Mouse (Mus musculus): ENCODE data around the gene Slbp. TPM values are rescaled to one million over a fixed set of nuclear protein-coding genes. Genes with fewer than 3 reads are reported as not detected.
A peak's percentile ranks its signal among the peaks of the same experiment; 100 is the strongest.

Gene Slbp
- total RNA-seq, 2 experiments from 2014 or later, result 276 to 369 TPM

DNA sequence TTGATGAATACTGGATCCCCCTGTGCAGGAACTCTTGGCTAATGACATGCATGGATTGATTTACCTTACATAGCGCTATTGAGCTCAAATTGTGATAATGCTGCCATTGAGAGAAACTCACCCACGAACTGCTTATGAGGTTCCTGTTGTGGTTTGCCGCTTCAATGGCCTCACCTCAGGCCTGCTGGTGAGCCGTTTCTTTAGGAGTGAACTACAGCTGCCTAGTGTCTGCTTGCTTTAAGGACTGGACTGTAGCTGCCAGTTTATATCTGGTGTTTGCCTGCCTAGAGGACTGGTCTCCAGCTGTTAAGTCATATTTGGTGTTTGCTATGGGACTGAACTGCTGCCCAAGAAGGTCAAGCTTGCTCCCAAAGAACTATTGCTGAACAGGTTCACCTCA lies 30.6 kb upstream of the Slbp start:
- ATAC-seq (replicated peaks; ENCODE audit: low FRiP score, low TSS enrichment, poor library complexity, severe bottlenecking), result no peak

DNA sequence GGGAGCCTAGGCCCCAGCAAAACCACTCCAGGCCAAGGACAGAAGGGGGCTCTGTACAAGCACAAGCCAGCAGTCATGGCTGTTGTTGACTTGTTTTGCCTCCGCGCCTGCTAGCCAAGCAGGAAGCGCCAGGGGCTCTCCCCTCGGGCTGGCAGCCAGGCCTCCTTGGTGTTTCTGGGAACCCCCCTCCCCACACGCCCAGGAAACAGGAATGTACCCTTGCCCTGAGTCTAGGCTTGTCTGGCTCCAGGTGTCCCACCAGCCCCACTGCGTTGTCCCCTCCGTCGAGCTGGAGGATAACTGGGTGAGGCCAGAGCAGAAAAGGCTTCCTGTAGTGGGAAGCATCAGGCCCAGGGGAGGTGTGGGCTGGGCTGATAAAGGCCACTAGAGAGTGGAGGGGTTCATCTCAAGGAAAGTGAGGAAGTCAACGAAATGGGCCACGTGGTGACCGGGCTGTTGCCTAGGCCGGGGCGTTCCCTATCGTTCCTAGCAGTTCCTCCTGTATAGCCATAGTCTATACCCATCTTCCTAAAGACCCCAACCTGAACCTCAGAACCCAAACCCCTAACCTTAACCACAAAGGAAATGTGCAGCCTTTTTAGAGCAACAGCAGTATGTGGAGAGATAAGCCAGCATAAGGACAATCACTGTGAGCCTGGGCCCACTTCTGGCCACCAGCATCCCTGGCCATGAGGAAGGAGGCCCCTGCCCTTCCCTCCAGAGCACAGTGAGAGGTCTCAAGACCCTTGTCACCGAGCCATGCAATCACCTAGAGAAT lies 29.4 kb upstream of the Slbp start:
- peak; percentile 77 for ATAC-seq (replicated peaks; ENCODE audit: low FRiP score, low TSS enrichment, poor library complexity, severe bottlenecking)

DNA sequence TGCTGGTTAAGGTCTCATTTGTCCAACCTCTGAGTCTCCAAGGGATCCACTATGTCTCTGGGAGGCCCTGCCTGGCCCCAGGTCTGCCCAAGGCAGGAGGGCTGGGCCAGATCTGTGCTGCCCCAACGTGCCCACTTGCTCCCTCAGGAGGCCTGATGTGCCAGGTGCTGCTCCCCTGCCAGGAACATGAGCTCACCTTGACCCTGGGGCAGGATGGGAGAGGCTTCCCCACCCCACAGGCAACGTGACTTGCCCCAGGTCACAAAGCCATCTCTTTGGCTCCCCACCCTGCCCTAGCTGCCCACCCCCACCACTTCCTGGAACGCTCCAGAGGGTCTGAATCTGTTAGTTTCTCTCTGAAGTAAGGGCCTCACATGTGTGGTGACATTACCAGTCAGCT lies 28.7 kb upstream of the Slbp start:
- no peak for ATAC-seq (replicated peaks; ENCODE audit: low FRiP score, low TSS enrichment, poor library complexity, severe bottlenecking)

DNA sequence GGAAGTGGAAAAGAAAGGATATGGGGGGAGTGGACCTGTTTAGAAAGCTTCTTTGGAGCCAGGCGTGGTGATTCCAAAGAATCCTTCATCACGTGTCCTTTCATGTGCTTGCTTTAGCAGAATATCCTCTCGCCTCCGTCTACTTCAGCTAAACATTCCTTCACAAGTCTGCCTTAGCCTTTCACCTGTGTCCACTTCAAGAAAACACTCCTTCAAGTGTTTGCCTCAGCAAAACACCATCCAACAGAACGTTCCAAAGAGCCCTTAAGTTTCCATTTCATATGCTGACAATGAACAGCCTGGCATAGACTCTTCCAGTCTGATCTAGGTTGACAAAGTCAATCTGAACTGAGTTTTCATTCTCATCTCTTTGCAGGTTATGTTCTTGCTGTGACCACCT lies 25.9 kb upstream of the Slbp start:
- ATAC-seq (replicated peaks; ENCODE audit: low FRiP score, low TSS enrichment, poor library complexity, severe bottlenecking), result no peak

DNA sequence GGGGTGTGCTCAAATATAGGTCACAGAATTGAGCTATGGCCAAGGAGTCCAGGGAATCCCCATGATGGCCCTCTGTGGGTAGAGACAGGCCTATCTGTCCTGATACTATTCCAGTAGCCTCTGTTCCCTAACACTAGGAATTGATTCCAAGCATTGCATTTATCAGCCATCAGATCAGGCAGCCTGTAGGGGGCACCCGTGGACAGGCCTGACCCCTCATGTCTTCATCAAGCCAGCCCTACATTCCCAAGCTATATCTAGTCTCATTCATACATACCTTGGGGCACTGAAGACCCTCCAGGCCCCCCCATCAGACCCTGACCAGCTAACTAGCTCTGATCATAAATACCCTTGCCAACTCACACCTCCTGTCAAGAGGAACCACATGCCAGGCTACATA lies 23.6 kb upstream of the Slbp start:
- ATAC-seq (replicated peaks; ENCODE audit: low FRiP score, low TSS enrichment, poor library complexity, severe bottlenecking), result peak; percentile 56; the same call in 1 of the 2 replicates

DNA sequence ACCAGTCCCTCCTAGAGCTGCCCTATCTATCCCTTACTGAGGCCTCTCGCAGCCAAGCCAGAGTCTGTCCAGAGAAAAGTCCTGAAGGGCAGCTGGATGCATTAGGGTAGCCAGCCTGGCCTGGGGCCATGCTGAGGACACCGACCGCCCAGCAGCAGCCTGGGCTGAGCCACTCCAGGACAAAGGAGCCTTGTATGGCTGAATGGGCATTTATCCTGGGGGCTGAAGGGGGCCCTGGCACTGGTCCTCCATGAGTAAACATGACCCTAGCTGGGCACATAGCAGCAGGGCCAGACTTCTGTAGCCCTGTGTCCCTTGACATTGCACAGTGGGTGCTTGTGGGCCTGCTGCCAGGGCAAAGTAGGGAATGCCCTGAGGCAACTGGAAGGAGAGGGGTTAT lies 22.1 kb upstream of the Slbp start:
- ATAC-seq (replicated peaks; ENCODE audit: low FRiP score, low TSS enrichment, poor library complexity, severe bottlenecking), result peak; percentile 47

DNA sequence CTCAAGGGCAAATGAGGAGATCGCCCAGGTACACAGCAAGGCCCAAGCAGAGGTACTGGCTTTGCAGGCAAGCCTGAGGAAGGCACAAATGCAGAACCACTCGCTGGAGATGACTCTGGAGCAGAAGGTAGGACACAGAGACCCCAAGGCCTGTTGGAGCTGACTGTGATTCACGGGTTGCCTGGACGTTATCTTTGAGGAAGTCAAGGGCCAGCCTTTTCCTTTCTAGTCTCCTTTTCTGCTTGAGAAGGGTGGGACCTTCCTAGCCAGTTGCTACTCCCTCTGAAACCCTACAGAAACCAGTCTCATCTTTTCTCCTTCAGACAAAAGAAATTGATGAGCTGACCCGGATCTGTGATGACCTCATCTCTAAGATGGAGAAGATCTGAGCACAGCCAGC lies 19.3 kb upstream of the Slbp start:
- ATAC-seq (replicated peaks; ENCODE audit: low FRiP score, low TSS enrichment, poor library complexity, severe bottlenecking), result no peak

DNA sequence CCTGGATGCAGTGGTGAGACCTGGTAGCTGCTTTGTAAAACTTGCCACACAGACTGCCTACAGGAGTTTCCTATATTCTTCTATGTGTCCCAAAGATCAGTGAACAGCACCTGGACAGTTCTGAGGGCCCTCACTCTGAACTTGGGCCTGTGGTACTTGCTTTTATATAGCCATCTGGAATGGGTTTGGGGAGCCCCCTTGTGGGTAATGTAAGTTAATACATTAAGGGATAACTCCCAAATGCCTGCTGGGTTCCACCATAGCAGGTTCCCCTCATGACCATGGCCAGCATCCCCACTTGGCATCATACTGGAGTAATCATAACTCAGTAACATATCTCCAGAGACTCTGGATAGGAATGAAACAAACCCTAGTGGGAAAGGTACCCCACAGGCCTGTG lies 15.8 kb upstream of the Slbp start:
- ATAC-seq (replicated peaks; ENCODE audit: low FRiP score, low TSS enrichment, poor library complexity, severe bottlenecking), result peak; percentile 48; the same call in 1 of the 2 replicates

DNA sequence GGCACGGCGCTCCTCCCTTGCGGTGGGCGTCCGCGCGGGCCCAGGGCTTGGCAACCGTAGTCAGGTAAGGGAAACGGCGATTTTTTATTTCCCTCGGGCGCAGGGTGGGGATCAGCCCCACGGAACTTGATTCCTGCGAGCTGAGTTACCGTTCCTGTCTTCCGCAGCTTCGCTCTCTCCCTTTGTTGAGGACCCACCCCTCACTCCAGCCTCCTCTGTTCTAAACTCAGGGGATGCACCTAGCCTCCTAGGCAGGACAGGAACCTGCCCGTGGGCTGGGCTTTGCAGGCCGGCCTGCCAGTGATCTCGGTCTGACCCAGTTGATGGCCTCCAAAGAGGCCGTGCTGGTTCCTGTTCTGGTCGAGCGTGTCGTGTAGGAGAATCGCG lies 6.3 kb upstream of the Slbp start:
- no peak; the same call in none of the 2 replicates for ATAC-seq (replicated peaks; ENCODE audit: low FRiP score, low TSS enrichment, poor library complexity, severe bottlenecking)

DNA sequence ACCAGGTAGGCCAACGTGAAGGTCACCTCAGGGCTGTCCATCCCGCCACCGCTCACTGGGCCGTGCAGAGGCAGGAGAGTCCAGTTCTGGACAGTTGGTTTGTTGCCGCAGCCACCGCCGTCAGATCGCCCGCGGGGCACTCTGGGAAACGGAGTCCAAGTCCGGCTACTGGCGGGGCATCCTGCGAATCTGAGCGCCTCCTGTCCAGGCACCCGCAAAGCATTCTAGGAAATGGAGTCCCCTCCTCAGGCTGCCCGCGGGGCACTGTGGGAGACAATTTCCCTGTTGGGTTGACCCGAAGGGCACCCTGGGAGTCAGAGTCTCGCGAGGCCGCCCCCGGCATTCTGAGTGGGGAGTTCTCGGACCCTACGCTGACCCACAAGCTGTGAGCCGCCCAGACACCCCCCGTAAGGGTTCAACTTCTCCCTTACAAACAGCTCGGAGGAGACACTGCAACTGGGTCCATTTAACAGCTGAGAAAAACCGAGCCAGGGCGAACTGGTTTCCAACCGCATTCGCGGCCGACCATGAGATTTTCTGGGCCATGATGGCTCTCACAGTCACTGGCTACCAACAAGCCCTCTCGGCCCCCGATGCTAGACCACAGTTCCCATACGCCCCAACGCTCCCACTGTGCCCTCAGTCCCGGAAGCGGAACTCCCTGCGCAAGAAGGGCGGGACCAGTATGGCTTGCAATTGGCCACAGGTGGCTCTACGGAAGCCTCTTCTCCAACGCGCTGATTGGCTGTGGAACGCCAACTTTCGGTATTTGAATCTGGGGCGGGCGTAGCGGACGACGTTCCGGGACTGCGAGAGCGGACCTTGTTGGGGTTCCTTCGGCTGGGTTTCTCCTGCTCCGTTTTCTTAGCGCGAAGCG lies 5.7 kb upstream of the Slbp start, which contains the start of the genes Tacc3 and Tmem129:
Gene Tacc3, plus strand, starts transcription at position 342 of the 877 bp plus-strand sequence.
Gene Tmem129, minus strand, starts transcription at position 630 of the 877 bp plus-strand sequence.
- ATAC-seq (replicated peaks; ENCODE audit: low FRiP score, low TSS enrichment, poor library complexity, severe bottlenecking), result peak; percentile 88

DNA sequence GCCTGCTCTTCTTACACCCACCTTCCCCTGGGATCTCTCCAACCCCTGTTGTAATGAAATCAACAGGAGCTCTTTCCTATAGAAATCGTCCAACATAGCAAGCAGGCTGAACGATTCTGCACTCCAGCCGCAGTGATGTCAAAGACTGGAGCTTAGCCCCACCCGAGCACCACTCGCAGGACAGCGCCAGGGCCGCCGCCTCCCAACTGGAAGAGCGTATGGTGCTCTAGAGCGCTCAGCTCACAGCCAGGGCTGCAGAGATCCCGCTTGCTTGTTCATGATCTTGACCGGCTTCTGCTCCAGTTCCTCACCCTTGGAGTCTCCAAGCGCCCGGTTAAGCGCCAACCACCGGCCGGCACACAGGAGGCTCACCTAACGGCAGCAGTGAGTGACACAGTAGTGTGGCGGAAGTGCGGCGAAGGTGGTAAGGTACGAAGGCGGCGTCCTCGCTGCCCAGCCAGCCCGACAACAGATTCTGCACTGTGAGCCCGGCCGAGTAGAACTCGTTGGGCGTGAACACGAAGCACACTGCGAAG lies 4.9 kb upstream of the Slbp start:
- peak; percentile 59 for ATAC-seq (replicated peaks; ENCODE audit: low FRiP score, low TSS enrichment, poor library complexity, severe bottlenecking)

DNA sequence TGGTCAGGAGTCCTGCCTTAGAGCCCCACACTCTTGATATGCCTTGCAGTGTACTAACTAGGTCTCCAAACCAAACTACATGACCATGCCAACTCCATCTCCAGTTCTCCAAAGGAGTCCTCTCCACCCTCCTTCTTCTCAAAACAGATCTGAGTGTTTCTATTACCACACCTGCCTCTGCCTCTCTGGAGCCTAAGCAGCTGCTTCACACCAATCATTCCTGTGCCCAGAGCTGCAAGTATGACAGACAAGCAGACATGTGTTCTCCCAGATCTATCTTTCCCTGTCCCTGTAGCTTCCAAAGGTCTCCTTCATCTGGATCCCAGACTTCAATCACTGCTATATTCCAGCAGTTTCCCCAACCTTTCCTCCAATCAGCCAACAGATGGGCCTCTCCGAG lies 4.4 kb upstream of the Slbp start:
- no peak for ATAC-seq (replicated peaks; ENCODE audit: low FRiP score, low TSS enrichment, poor library complexity, severe bottlenecking)

DNA sequence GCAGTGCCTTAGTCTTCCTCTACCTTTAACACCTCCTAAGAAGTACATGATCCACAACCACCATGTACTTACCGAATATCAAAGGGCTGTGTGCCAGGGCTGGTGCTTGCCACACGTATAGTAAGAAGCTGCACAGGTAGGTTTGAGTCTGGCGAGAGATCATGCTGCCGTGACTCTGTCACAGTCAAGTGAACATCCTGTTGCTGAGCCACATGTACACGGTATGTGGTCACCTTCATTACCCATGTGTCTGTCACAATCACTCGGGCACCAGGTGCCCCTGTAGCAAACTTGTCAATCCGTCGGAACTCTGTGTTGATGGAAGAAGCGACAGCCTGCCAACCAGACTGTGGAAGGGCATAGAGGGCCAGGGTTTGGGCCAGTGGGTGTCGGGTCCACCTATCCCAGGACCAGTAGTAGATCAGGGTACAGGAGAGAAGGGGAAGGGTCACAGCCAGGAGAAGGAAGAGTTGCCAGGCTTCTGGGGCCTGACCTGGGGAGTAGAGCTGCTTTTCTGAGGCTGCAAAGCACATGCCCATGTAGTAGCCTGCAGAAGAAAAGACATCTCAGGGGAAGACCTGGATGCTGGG lies 3.0 kb upstream of the Slbp start:
- ATAC-seq (replicated peaks; ENCODE audit: low FRiP score, low TSS enrichment, poor library complexity, severe bottlenecking), result no peak

DNA sequence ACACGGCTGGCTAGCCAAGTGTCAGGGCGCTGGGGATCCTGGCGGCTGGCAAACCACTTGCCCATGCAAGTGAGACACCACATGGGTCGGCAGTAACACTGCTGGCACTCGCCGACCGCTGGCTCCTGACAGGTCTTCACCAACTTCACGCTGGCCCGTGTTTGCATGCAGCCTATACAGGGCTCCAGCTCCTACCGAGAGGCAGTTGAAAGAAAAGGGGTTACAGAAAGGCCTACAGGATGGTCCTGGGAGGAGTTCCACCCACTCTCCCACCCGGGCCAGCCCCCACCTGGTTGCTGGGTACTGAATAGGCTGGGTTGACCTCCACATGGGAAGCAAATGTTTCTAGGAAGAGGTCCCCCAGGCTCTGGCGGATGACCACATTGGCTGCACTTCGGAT lies 2.0 kb upstream of the Slbp start:
- no peak for ATAC-seq (replicated peaks; ENCODE audit: low FRiP score, low TSS enrichment, poor library complexity, severe bottlenecking)

DNA sequence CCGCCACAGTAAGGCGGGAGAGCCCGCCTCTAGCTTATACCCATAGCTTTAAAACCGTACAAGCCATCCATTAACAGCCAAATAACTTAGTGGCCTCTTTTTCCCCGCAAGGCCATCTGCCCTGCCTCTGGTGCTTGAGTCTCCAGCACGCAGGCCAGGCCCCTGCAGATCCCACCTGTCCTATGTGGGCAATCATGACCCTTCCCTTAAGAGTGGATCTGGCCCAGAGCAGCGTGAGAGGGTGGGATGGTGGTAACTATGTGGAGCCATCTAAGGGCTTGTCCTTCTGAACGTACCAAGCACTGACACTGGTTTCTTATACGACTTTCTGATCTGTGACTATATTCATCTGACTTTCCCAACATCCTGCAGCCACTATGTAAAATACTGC lies 404 bp upstream of the Slbp start:
- no peak for ATAC-seq (replicated peaks; ENCODE audit: low FRiP score, low TSS enrichment, poor library complexity, severe bottlenecking)

DNA sequence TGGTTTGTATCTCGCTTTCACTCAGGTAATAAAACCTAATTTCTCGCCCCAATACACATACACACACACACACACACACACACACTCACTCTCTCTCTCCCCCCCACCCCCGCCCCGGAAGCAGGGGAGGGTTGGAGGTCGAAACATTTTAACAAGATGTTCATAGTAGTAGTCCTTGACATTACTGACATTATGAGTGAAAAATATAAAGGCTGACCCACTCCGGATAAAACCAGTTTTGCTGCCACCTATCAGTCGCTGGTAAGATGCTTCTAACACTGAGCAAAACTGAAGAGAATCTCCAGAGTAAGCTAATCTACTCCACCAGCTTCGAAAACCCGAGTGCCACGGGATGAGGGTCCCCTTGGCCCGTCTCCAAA lies 843 bp downstream of the Slbp start:
- no peak for ATAC-seq (replicated peaks; ENCODE audit: low FRiP score, low TSS enrichment, poor library complexity, severe bottlenecking)

DNA sequence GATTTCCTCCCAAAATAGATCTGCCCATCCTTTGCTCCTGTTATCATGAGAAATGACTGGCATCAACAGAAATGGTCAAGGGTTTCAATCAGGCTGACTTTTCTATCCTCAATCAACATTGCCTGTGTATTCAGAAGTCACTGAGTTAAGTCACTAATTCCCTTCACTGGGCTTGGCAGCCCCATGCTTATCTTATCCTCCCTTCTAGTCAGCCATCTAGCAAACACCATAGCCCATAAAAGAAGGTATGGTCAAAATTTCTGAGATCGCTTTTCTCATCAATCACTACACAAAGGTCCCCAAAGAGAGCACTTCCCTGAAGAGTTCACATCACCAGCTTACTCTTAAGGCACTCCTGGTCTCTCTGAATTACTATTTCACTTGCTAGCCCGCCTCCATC lies 1.4 kb downstream of the Slbp start:
- ATAC-seq (replicated peaks; ENCODE audit: low FRiP score, low TSS enrichment, poor library complexity, severe bottlenecking), result no peak

DNA sequence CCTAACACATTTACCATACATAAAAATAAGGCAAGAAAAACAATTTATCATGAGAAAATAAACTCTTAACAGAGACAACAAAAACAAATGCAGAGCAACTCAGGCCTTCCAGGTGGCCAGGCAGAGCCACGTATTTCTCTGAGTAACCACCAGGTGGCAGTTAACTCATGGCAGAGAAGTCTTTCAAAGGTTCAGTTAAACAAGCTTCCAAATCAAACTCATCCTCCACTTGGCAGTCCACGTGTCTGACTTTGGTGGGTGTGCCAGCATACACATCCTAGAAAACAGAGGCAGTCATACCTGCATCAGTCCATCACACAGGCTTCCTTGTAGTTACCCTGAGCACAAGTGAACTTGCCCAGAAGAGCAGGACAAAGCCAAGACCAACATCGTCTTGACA lies 11.7 kb downstream of the Slbp start:
- peak; percentile 69 for ATAC-seq (replicated peaks; ENCODE audit: low FRiP score, low TSS enrichment, poor library complexity, severe bottlenecking)

DNA sequence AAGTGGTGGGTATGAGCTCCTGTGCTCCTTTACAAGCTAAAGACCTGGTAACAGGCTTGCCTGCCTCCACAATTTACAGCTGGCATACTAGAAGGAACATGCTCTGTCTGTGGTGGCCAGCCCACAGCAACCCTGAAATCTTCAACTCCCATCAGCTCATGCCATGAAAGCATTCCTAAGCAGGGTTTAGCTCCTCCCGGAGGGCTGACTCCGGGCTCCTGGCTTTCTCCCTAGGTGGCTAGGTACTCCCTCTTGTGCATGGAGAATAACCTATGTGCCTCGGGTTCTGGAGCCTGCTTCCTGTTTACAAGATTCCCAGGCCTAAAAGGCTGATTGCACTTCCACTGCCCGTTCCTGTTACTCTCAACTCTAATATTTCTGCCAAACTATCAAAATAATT lies 13.5 kb downstream of the Slbp start:
- ATAC-seq (replicated peaks; ENCODE audit: low FRiP score, low TSS enrichment, poor library complexity, severe bottlenecking), result no peak
